Mouse (Mus musculus): ENCODE results near the gene Hus1.
A peak's percentile ranks its signal among the peaks of the same experiment; 100 is the strongest.

GRCm38 (mm10) chr11:8957023-8957422 lies 54.0 kb downstream of the Hus1 start:
- TF ChIP-seq EP300 (IDR thresholded peaks at IDR 0.05; ENCODE audit: low read depth in 1 of 2, low read length in 2 of 2): no peak
- TF ChIP-seq MAZ (IDR thresholded peaks at IDR 0.05; ENCODE audit: low read depth, low read length): no peak
- peak; percentile 62 to 83 (median 63) for TF ChIP-seq CTCF (IDR thresholded peaks at IDR 0.05 in 2 of 3, conservative IDR thresholded peaks at IDR 0.05 in 1 of 3; ENCODE audit: control insufficient read depth in 1 of 3, insufficient read depth in 1 of 3, low read depth in 2 of 3, low read length in 3 of 3, poor library complexity in 1 of 3, severe bottlenecking in 1 of 3)

All from MEL (cell line).